Mouse (Mus musculus): ENCODE data around the gene Socs3. TPM values are rescaled to one million over a fixed set of nuclear protein-coding genes. Genes with fewer than 3 reads are reported as not detected.

The Socs3 gene
- polyA plus RNA-seq, 1 experiment from 2014 or later: 3.4 TPM

GRCm38 (mm10) chr11:117941848-117942247 lies 28.0 kb downstream of the Socs3 start:
- no peaks in the 10 kb centered on the region for H3K27me3 ChIP-seq (ENCODE audit: control insufficient read depth, insufficient read depth, low read length)
- no peaks in the 10 kb centered on the region for H3K36me3 ChIP-seq (ENCODE audit: control insufficient read depth, insufficient read depth, low read length)
- H3K4me3 ChIP-seq (ENCODE audit: low read depth, low read length): no peak overlapping the region
- H3K4me1 ChIP-seq (replicated peaks; ENCODE audit: control insufficient read depth, insufficient read depth, low read length): peaks cover 14% of the 10 kb centered on the region
- ATAC-seq (ENCODE audit: low FRiP score) (no peak), DNase-seq (ENCODE audit: low spot score) (no peak)
- 5% methylated on average over 4 of the region's 4 CpGs for WGBS
- H3K9ac ChIP-seq (ENCODE audit: low read depth, low read length): no peak overlapping the region
- no peak overlapping the region for H3K4me2 ChIP-seq (replicated peaks; ENCODE audit: low read depth, low read length)
- H3K27ac ChIP-seq (ENCODE audit: low read depth, low read length): no peak overlapping the region
- H3K9me3 ChIP-seq (ENCODE audit: control insufficient read depth, low read length): no peaks in the 10 kb centered on the region

DNA sequence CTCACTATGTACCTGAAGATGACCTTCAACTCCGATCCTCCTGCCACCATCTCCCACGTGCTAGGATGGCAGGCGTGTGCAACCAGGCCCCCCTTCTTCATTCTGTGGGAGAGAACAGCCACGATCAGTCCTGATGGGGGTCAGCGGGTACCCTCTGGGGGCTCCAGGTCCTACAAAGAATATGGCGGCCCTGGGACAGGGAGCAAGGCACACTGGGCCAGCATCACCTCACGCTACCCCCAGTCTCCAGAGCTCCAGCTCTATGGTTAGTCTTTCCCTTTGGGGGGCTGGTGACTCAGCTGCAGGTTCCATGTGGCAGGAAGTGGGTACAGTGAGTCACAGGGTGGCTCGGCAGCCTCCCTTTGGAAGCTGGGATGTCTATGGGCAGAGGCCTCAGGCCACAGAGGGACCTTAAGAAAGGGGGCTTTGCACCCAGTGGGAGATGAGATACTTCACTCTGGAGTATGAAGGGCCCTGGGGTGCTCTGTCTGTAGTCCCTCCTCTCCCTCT lies 28.5 kb downstream of the Socs3 start:
- no peak for ATAC-seq (ENCODE audit: low FRiP score)
- no peaks in the 10 kb centered on the region for H3K36me3 ChIP-seq (ENCODE audit: control insufficient read depth, insufficient read depth, low read length)
- H3K4me2 ChIP-seq (replicated peaks; ENCODE audit: low read depth, low read length): no peak overlapping the region
- no peak overlapping the region for H3K4me3 ChIP-seq (ENCODE audit: low read depth, low read length)
- WGBS: 82% methylated on average over 8 of the region's 8 CpGs
- H3K4me1 ChIP-seq (replicated peaks; ENCODE audit: control insufficient read depth, insufficient read depth, low read length): peaks cover 14% of the 10 kb centered on the region
- DNase-seq (ENCODE audit: low spot score): no peak
- no peak overlapping the region for H3K9ac ChIP-seq (ENCODE audit: low read depth, low read length)
- no peaks in the 10 kb centered on the region; the same call in 1 of the 2 replicates for H3K27me3 ChIP-seq (ENCODE audit: control insufficient read depth, insufficient read depth, low read length)
- no peak overlapping the region for H3K27ac ChIP-seq (ENCODE audit: low read depth, low read length)
- H3K9me3 ChIP-seq (ENCODE audit: control insufficient read depth, low read length): no peaks in the 10 kb centered on the region

DNA sequence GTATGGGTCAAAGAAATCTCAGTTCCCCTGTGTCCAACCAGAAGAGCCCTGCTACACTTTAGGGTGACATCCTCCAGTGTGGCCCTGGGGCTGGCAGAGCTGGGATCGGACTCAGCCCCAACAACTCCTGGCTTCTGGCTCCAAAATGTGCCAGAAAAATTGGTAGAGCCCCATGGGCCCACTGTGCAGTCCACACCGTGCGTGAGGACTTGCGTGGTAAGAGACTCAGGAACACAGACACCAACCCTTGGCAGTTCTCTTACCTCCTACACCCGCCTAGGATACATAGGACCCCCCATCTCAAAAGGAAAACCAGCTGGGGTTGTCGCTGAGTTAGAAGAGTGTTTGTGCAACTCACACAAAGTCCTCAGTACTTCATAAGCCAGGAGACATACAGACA lies 29.0 kb downstream of the Socs3 start:
- WGBS: 93% methylated on average over 6 of the region's 6 CpGs

GRCm38 (mm10) chr11:117939741-117940285 lies 30.0 kb downstream of the Socs3 start:
- no peaks in the 10 kb centered on the region for H3K36me3 ChIP-seq (ENCODE audit: control insufficient read depth, insufficient read depth, low read length)
- 0% methylated on average over 7 of the region's 7 CpGs for WGBS
- no peak overlapping the region for H3K9ac ChIP-seq (ENCODE audit: low read depth, low read length)
- peak; percentile 85 for DNase-seq (ENCODE audit: low spot score)
- H3K4me1 ChIP-seq (replicated peaks; ENCODE audit: control insufficient read depth, insufficient read depth, low read length): peaks cover 17% of the 10 kb centered on the region
- H3K9me3 ChIP-seq (ENCODE audit: control insufficient read depth, low read length): no peaks in the 10 kb centered on the region
- H3K4me3 ChIP-seq (ENCODE audit: low read depth, low read length): no peak overlapping the region
- no peak overlapping the region; the same call in 1 of the 2 replicates for H3K4me2 ChIP-seq (replicated peaks; ENCODE audit: low read depth, low read length)
- peak; percentile 93 for ATAC-seq (ENCODE audit: low FRiP score)
- H3K27me3 ChIP-seq (ENCODE audit: control insufficient read depth, insufficient read depth, low read length): no peaks in the 10 kb centered on the region; the same call in 1 of the 2 replicates
- peak overlapping the region; percentile 70 for H3K27ac ChIP-seq (ENCODE audit: low read depth, low read length)

More for the DNA sequence above, 29.0 kb downstream of the Socs3 start:
- DNase-seq (ENCODE audit: low spot score) (no peak), ATAC-seq (ENCODE audit: low FRiP score) (no peak)
- H3K4me2 ChIP-seq (replicated peaks; ENCODE audit: low read depth, low read length): no peak overlapping the region
- no peaks in the 10 kb centered on the region for H3K36me3 ChIP-seq (ENCODE audit: control insufficient read depth, insufficient read depth, low read length)
- no peak overlapping the region for H3K4me3 ChIP-seq (ENCODE audit: low read depth, low read length)
- H3K9ac ChIP-seq (ENCODE audit: low read depth, low read length): no peak overlapping the region
- H3K9me3 ChIP-seq (ENCODE audit: control insufficient read depth, low read length): no peaks in the 10 kb centered on the region
- H3K4me1 ChIP-seq (replicated peaks; ENCODE audit: control insufficient read depth, insufficient read depth, low read length): peaks cover 14% of the 10 kb centered on the region
- no peaks in the 10 kb centered on the region; the same call in 1 of the 2 replicates for H3K27me3 ChIP-seq (ENCODE audit: control insufficient read depth, insufficient read depth, low read length)
- no peak overlapping the region for H3K27ac ChIP-seq (ENCODE audit: low read depth, low read length)

DNA sequence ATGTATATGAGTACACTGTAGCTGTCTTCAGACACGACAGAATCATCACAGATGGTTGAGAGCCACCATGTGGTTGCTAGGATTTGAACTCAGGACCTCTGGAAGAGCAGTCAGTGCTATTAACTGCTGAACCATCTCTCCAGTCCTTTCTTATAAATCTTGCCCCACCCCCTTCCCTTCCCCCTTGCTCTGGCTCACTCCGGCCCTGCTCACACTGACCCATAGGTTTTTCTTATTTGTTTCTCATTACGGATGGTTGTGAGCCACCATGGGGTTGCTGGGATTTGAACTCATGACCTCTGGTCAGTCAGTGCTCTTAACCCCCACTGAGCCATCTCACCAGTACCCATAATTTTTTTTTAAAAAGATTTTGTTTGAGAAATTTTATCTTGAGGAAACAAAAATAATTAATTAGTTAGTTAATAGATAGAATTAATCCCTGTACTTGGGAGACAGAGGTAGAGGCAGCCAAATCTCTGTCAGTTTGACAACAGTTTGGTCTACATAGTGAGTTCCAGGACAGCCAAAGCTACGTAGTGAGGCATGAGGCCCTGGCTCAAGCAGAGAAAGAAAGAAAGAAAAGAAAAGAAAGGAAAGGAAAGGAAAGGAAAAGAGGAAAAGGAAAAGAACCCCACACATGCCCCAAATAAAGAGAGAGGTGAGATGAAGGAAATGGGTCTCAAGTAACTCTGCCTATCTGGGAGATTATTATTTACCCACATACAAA lies 30.7 kb downstream of the Socs3 start:
- ATAC-seq (ENCODE audit: low FRiP score) (0 out of 2 replicates have a peak, but pooled peaks have one; percentile 54), DNase-seq (ENCODE audit: low spot score) (no peak)
- no peaks in the 10 kb centered on the region for H3K9me3 ChIP-seq (ENCODE audit: control insufficient read depth, low read length)
- peak overlapping the region; percentile 70; the same call in 1 of the 2 replicates for H3K27ac ChIP-seq (ENCODE audit: low read depth, low read length)
- H3K9ac ChIP-seq (ENCODE audit: low read depth, low read length): no peak overlapping the region
- peaks cover 2% of the 10 kb centered on the region for H3K27me3 ChIP-seq (ENCODE audit: control insufficient read depth, insufficient read depth, low read length)
- no peak overlapping the region for H3K4me3 ChIP-seq (ENCODE audit: low read depth, low read length)
- H3K36me3 ChIP-seq (ENCODE audit: control insufficient read depth, insufficient read depth, low read length): no peaks in the 10 kb centered on the region
- peaks cover 18% of the 10 kb centered on the region for H3K4me1 ChIP-seq (replicated peaks; ENCODE audit: control insufficient read depth, insufficient read depth, low read length)
- WGBS: 19% methylated on average over 4 of the region's 4 CpGs
- H3K4me2 ChIP-seq (replicated peaks; ENCODE audit: low read depth, low read length): no peak overlapping the region

DNA sequence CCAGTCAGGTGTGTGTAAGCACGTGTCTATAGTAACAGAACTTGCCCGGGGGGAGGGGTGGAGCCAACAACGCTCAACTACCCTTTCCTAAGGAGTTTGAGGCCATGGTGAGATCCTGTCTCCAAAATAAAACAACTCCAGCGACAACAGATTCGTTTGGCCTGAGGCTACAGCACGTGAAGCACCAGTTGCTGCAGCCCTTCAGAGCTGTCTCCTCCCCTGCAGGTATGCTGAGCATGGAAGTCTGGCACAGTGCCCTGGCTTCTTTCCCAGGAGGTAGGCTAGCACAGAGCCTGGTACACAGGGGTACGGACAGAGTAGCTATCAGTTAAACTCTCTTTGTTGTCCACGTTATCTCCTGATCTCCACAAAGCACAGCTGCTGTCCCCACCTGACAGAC lies 33.6 kb downstream of the Socs3 start:
- H3K4me2 ChIP-seq (replicated peaks; ENCODE audit: low read depth, low read length): no peak overlapping the region
- peaks cover 11% of the 10 kb centered on the region for H3K27me3 ChIP-seq (ENCODE audit: control insufficient read depth, insufficient read depth, low read length)
- ATAC-seq (ENCODE audit: low FRiP score) (no peak), DNase-seq (ENCODE audit: low spot score) (no peak)
- no peak overlapping the region for H3K4me3 ChIP-seq (ENCODE audit: low read depth, low read length)
- H3K4me1 ChIP-seq (replicated peaks; ENCODE audit: control insufficient read depth, insufficient read depth, low read length): peaks cover 21% of the 10 kb centered on the region
- H3K36me3 ChIP-seq (ENCODE audit: control insufficient read depth, insufficient read depth, low read length): no peaks in the 10 kb centered on the region
- 50% methylated on average over 8 of the region's 8 CpGs for WGBS
- H3K27ac ChIP-seq (ENCODE audit: low read depth, low read length): no peak overlapping the region
- no peak overlapping the region for H3K9ac ChIP-seq (ENCODE audit: low read depth, low read length)
- no peaks in the 10 kb centered on the region for H3K9me3 ChIP-seq (ENCODE audit: control insufficient read depth, low read length)

DNA sequence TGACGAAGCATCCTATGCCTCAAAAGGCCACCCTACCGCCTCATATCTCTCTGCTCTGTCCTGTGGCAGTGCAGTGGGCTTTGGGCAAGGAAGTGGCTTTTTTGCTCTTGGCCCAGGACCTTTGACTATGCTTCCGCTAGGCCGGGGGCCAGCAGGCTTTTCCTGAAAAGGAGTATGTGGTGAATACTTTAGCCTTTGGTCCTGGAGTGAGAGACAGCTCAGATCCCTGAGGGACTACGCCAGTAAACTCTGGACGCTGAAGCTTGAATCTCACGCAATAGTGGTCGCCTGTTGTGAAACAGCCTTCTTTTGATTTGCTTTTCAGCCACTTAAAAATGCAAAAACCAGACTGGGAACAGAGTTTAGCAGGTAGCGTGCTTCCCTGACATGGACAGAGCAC lies 34.2 kb downstream of the Socs3 start:
- DNase-seq (ENCODE audit: low spot score) (no peak), ATAC-seq (ENCODE audit: low FRiP score) (no peak)
- Histone ChIP-seq H3K4me2 (replicated peaks; ENCODE audit: low read depth, low read length) (no peak overlapping the region), H3K9me3 (ENCODE audit: control insufficient read depth, low read length) (no peaks in the 10 kb centered on the region), H3K27me3 (ENCODE audit: control insufficient read depth, insufficient read depth, low read length) (peaks cover 17% of the 10 kb centered on the region), H3K27ac (ENCODE audit: low read depth, low read length) (no peak overlapping the region), H3K9ac (ENCODE audit: low read depth, low read length) (no peak overlapping the region), H3K4me1 (replicated peaks; ENCODE audit: control insufficient read depth, insufficient read depth, low read length) (peaks cover 23% of the 10 kb centered on the region), H3K36me3 (ENCODE audit: control insufficient read depth, insufficient read depth, low read length) (no peaks in the 10 kb centered on the region), H3K4me3 (ENCODE audit: low read depth, low read length) (no peak overlapping the region)
- WGBS: 64% methylated on average over 9 of the region's 9 CpGs

GRCm38 (mm10) chr11:117934576-117935368 lies 35.1 kb downstream of the Socs3 start:
- ATAC-seq (ENCODE audit: low FRiP score): no peak
- Histone ChIP-seq H3K27ac (ENCODE audit: low read depth, low read length) (no peak overlapping the region), H3K4me2 (replicated peaks; ENCODE audit: low read depth, low read length) (no peak overlapping the region), H3K4me1 (replicated peaks; ENCODE audit: control insufficient read depth, insufficient read depth, low read length) (peaks cover 16% of the 10 kb centered on the region), H3K27me3 (ENCODE audit: control insufficient read depth, insufficient read depth, low read length) (peaks cover 24% of the 10 kb centered on the region), H3K9ac (ENCODE audit: low read depth, low read length) (no peak overlapping the region), H3K4me3 (ENCODE audit: low read depth, low read length) (no peak overlapping the region), H3K9me3 (ENCODE audit: control insufficient read depth, low read length) (no peaks in the 10 kb centered on the region), H3K36me3 (ENCODE audit: control insufficient read depth, insufficient read depth, low read length) (no peaks in the 10 kb centered on the region)
- DNase-seq (ENCODE audit: low spot score): no peak
- 48% methylated on average over 5 of the region's 5 CpGs for WGBS

Data from hindbrain, embryonic 11.5 days (tissue).